Mouse (Mus musculus) gastrocnemius, postnatal 10 days (tissue): ENCODE measurements around the gene Defa22. TPM values are rescaled to one million over a fixed set of nuclear protein-coding genes. Genes with fewer than 3 reads are reported as not detected.
"Not testable (repeated sequence)": the region's sequence is repeated elsewhere in the genome, so short reads cannot be mapped to it uniquely, and the experiment has no call there.

Source experiments
- DNase-seq: peaks from one replicate; pipeline ENCODE4 v3.0.0; 2021; ENCODE audit warnings: mixed read lengths
- long read RNA-seq, 2 experiments: library from polyadenylated mRNA; stranded (forward); transcript quantifications; one replicate each; pipeline ENCODE4 v2.0.0; 2021
- total RNA-seq, 2 experiments: library from RNA; stranded (reverse); gene quantifications; 2 replicates each; pipeline ENCODE4 v1.2.3; 2021

Defa22 gene
- total RNA-seq, result not detected
- long read RNA-seq, experiment 1, result 0 reads
- long read RNA-seq, experiment 2, result 0 reads

DNA sequence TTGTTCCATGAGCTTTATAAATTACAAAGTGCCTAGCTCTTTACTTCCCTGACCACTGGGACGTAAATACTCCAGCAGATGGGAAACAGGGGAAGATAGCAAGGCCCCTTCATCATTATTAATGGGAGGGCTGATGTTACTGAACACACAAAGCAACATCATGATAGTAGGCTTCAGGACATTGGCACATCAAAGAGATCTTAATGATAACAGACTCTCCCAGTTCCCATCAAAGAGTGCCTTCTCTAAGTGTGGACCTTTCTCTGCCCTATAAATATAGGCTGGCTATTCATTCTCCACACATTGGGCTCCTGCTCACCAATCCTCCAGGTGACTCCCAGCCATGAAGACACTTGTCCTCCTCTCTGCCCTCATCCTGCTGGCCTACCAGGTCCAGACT lies at the start of gene Defa22:
Gene Defa22, plus strand, starts transcription at position 301 of the 400 bp plus-strand sequence.
- not testable (repeated sequence) for DNase-seq

DNA sequence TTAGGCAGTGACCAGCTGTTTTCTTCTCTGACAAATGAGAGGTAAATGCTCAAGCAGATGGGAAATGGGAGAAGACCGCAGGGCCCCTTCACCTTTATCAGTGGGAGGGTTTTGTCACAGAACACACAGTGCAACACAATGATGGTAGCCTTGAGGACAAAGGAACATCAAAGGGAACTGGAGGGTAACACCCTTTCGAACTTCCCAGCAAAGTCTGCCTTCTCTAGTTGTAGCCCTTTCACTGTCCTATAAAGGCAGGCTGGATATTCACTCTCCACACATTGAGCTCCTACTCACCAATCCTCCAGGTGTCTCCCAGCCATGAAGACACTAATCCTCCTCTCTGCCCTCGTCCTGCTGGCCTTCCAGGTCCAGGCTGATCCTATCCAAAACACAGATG lies 27.7 kb upstream of the Defa22 start, which contains the start of gene Defa30:
Gene Defa30, plus strand, starts transcription at position 301 of the 400 bp plus-strand sequence.
- not testable (repeated sequence) for DNase-seq

DNA sequence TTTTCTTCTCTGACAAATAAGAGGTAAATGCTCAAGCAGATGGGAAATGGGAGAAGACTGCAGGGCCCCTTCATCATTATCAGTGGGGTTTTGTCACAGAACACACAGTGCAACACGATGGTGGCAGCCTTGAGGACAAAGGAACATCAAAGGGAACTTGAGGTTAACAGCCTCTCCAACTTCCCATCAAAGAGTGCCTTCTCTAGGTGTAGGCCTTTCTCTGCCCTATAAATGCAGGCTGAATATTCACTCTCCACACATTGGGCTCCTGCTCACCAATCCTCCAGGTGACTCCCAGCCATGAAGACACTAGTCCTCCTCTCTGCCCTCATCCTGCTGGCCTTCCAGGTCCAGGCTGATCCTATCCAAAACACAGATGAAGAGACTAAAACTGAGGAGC lies 29.2 kb downstream of the Defa22 start, which contains the start of gene Defa31:
Gene Defa31, plus strand, starts transcription at position 301 of the 400 bp plus-strand sequence.
- not testable (repeated sequence) for DNase-seq

DNA sequence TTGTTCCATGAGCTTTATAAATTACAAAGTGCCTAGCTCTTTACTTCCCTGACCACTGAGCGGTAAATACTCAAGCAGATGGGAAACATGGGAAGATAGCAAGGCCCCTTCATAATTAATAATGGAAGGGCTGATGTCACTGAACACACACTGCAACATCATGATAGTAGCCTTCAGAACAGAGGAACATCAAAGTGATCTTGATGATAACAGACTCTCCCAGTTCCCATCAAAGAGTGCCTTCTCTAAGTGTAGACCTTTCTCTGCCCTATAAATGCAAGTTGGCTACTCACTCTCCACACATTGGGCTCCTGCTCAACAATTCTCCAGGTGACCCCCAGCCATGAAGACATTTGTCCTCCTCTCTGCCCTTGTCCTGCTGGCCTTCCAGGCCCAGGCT lies 39.2 kb downstream of the Defa22 start, which contains the start of gene Gm15293:
Gene Gm15293, plus strand, starts transcription at position 301 of the 400 bp plus-strand sequence.
- not testable (repeated sequence) for DNase-seq

Other genes starting within 250 kb of the Defa22 start
- not detected for gene Gm6040, start 240.2 kb upstream of the Defa22 start, total RNA-seq
- gene AY761185, start 217.6 kb upstream of the Defa22 start, total RNA-seq, result not detected
- gene Defa21, start 136.7 kb upstream of the Defa22 start, total RNA-seq, result not detected
- not detected for gene Defa23, start 107.2 kb upstream of the Defa22 start, total RNA-seq
- gene Defa35, start 97.2 kb upstream of the Defa22 start, total RNA-seq, result not detected
- gene Defa25, start 77.8 kb upstream of the Defa22 start, total RNA-seq, result not detected
- gene Gm14851, start 66.2 kb upstream of the Defa22 start, total RNA-seq, result not detected
- gene Defa30, start 27.6 kb upstream of the Defa22 start, total RNA-seq, result not detected
- gene Defa31, start 29.3 kb downstream of the Defa22 start, total RNA-seq, result not detected
- gene Gm15293, start 39.3 kb downstream of the Defa22 start, total RNA-seq, result not detected
- gene Gm15292, start 87.5 kb downstream of the Defa22 start, total RNA-seq, result not detected
- not detected for gene Defa27, start 153.3 kb downstream of the Defa22 start, total RNA-seq
- gene Defa29, start 164.7 kb downstream of the Defa22 start, total RNA-seq, result not detected
- gene Defa2, start 216.2 kb downstream of the Defa22 start, total RNA-seq, result not detected
- gene Defa33, start 229.5 kb downstream of the Defa22 start, total RNA-seq, result not detected